Mouse (Mus musculus) bone marrow, adult 2 months (tissue): Measurements from ENCODE around the gene Zfp286.

ENCODE experiments used
- CTCF ChIP-seq: fragments of 200-500 bp; IDR thresholded peaks from 2 replicates; pipeline ENCODE4 v1.5.1; 2011; ENCODE audit warnings: low read length, control low read depth; ENCODE audit not compliant: control insufficient read depth, insufficient read depth
- POLR2A ChIP-seq: fragments of 200-500 bp; IDR thresholded peaks from 2 replicates; pipeline ENCODE4 v1.6.1; 2011; ENCODE audit warnings: low read depth, mild to moderate bottlenecking, control low read depth, low read length, borderline replicate concordance; ENCODE audit not compliant: control insufficient read depth

GRCm38 (mm10) chr11:62742261-62742957 is 46.9 kb downstream of the Zfp286 start:
- no peak for TF ChIP-seq CTCF
- no peak for TF ChIP-seq POLR2A
